Mouse (Mus musculus): ENCODE measurements at regions not wholly inside any gene's neighbourhood (a gene's known extent, or its start where the extent isn't known, plus 50 kb on each side); places are given as distances from the start of the nearest gene placed in this dataset.

DNA sequence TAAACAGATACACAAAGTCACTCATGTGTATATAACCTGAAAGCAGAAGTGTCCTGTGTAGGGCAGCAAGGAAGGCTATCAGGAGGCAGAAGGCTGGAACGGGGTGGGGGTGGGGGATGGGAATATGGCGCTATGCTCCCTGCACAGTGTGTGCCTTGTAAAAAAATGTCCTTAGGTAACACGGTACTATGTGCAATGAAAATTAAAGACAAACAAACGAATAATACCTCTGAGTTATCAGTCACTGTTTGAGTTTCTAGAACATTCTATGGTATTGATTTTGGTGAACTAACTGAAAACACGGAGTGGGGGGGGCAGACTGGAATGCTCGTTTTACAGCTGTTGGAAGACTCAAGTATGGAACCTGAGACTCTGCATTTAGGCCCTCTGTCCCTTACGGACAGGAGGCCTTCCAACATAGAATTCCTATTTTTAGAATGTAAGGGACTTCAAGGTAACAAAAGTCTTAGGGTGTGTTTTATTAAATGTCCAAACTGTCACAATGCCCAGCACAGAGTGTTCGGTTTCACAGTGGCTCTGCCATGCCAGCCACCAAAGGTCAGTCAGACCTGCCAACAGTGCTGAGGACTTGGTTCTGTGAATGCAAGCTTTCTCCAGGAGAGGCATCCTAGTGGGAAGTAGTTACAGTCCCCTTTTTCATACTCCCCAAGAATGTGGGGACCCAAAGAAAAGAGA, 240.6 kb downstream of the Ano6 start:
- ATAC-seq (replicated peaks; ENCODE audit: poor library complexity, severe bottlenecking): no peak

DNA sequence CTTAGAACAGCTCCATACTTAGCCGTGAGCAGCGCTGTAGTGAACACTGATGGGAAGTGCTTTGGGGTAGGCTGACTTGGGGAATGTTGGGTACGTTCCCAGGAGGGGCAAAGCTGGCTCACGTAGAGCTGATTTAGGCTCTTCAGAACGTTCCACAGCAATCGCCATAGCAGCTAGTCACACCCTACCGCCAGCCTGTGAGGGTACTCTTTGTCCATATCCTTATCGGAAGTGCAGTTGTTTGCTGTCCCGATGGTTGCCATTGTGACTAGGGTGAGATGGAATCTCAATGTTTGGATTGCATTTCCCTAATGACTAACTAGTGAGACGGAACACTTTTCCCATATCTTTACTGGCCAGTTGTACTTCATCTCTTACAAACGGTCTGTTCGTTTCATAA, 244.6 kb downstream of the Ano6 start:
- ATAC-seq (replicated peaks; ENCODE audit: poor library complexity, severe bottlenecking): no peak

DNA sequence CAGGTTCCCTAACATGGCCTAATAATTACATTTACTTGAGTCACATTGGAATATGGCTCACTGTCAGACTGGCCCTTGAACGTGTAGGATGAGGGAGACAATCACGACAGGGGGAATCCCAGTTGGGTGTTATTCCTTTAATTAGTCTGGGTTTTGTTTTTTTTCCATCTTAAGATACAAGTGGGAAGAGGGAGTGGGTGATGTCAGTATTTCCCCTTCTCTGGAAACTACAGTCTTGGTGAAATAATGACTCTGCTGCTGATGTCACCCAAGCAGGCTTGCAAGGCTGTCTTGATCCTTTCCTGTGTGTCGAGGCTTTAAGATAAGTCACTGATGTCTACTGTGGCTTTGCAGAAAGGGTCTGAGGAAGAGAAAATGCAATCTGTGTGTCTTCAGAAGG, 241.8 kb upstream of the Arid2 start:
- no peak for ATAC-seq (replicated peaks; ENCODE audit: poor library complexity, severe bottlenecking)

DNA sequence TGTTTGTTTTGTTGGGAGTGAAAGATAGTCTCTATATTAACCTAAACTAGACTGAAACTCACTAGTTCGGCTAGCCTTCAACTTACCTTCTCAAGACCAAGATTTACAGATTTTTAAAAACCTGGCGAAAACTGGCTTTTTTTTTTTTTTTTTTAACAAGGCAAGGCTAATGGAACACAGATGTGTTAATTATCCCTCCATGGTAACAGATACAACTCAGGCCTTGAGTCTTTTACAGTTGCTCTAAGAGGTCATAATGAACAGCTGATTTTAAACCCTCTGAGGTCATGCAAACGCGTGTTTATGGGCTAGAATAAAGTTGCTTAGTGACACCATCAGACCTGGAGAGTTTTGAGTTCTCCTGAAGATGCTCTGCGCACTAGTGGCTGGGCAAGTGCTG, 240.7 kb upstream of the Arid2 start:
- ATAC-seq (replicated peaks; ENCODE audit: poor library complexity, severe bottlenecking): no peak

DNA sequence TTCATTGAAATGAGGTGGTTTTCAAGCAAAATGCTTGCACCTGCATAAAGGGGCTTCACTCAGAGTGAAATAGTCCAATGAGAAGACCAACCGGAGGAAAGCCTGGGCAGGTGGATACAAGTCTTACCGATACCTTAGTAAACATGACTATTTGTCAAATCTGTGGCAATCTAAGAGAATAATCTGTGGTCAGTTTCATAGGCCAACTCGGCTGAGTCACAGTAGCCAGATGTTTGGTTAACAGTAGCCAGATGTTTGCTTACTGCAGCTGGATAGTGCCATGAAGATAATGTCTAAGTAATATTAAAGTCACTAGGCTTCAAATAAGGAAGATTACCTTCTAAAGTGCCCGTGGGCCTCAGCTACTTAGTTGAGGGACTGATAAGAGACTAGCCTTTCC, 236.9 kb upstream of the Arid2 start:
- ATAC-seq (replicated peaks; ENCODE audit: poor library complexity, severe bottlenecking): no peak

DNA sequence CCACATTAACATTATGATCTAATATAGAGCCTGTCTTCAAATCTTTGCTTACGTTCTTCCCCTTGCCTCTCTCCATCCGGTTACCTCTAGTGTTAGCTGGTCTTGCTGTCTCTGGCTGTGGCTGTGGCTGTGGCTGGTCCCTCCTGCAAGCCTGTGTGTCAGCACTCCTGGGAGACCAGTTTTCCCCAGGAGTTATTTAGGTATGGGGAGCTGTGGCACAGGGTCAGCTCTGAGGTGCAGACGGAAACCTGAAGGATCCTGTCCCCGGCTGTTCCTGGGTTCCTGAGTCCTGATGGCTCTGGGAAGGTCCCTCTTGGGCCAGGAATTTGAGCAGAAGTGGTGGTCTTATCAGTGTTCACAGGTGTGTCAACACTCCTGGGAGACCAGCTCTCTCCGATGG, 234.7 kb upstream of the Arid2 start:
- ATAC-seq (replicated peaks; ENCODE audit: poor library complexity, severe bottlenecking): no peak

DNA sequence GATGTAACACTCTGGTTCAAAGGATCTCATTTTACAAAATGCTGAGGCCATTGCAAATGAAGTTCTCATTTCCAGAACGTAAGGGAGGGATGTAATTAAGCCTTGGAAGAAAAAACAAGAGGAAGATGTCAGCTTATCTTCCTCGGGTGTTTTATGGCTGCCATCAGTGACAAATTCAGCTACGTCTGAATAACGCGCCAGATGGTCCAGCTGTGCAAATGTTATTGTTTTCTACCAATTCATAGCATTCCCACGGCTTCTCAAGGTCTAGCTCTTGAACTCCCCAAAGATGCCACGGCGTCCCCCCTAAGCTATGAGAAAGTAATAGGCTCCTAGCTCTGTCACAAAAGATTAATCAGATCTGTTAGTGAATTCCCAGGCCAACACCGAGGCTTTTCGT, 232.0 kb upstream of the Arid2 start:
- no peak for ATAC-seq (replicated peaks; ENCODE audit: poor library complexity, severe bottlenecking)

DNA sequence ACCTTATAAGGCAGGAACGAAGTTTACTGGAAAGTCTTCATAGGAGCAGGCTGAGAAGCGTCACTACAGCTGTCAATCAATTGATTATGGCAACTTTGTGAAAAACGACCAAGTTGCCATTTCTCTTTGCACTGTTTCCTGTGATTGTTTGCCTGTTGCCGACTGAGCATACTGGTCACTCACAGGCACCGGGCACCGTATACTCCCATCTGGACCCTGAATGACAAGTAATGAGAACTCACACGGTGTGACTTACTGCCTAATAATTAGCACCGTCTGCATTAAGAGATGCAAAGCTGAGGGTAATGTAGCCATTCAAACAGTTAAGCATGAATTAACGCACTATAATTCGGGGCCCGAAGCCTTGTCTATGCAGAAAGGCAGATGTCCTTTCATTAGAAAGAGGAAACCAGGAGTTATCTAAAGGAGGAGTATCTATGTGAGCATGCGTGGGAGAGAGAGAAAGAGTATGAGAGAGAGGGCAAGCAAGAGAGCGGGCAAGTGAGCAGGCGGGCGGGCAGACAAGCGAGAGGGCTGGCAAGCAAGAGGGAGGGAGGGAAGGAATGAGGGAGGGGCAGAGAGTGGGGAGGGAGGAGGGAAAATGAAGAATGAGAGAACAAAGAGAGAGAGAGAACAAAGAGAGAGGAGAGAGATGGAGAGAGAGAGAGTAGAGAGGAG, 231.4 kb upstream of the Arid2 start:
- no peak for ATAC-seq (replicated peaks; ENCODE audit: poor library complexity, severe bottlenecking)

DNA sequence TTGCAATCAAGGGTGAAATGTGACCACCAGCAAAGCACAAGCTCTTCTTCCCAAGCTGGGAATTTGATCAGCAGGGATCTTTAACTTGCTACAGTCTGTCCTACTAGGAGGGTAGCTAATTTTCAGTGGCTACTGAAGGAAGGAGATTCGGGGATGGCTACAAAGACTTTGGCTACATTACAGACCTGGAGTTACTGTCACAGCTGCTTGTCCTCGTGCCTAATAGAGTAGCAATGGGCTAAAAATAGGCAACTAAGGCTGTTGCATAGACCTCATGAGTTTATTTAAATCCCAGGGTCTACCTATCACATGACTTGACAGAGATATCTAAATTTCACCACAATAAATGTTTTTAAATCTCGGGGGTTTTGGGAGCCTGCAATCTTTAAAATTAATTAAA, 227.7 kb upstream of the Arid2 start:
- no peak for ATAC-seq (replicated peaks; ENCODE audit: poor library complexity, severe bottlenecking)

DNA sequence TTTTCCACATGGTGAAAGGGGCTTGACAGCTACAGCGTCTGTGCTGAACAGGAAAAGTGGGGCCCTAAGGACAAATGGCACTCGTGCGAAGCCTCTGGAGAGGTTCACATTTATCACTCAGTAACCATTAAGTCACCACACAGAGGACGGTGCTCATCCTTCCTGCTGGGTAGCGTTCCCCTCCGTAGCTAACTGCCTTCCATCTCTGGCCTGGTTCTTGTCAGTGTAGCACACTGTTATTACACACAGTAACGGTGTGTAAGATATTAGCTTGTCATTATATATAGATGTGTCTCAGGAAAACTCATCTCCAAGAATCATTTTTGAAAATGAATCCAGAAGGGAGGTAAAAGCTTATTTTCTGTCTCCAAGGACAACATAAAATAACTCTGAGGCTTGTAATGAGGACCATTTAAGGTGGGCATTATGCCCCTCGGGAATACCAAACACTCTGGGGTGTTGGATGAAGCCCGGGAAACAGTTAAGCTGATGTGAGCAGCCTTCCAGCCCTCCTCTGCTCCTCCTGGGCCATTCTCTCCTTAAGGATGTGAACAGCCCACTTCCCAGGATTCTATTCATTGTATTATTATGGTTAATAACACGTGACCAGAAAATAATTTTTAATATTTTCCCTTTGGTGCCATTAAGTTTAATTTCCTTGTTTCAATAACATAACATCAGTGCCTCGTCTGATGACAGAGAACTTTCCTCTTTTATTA, 222.7 kb upstream of the Arid2 start:
- ATAC-seq (replicated peaks; ENCODE audit: poor library complexity, severe bottlenecking): no peak

DNA sequence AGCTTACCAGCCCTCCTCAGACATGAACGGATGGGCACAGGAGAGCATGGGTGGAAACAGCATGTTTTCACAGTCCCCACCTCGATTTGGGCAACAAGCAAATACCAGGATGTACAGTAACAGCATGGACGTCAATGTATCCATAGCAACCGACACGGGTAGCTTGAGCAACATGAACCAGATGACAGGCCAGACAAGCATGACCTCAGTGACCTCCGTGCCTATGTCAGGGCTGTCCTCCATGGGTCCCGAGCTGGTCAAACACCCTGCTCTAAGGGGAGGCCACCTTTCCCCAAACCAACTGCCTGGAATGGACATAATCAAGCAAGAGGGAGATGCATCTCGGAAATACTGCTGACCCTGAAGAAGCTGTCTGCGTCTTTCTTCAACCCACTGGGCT, 211.7 kb upstream of the Arid2 start:
- no peak for ATAC-seq (replicated peaks; ENCODE audit: poor library complexity, severe bottlenecking)

DNA sequence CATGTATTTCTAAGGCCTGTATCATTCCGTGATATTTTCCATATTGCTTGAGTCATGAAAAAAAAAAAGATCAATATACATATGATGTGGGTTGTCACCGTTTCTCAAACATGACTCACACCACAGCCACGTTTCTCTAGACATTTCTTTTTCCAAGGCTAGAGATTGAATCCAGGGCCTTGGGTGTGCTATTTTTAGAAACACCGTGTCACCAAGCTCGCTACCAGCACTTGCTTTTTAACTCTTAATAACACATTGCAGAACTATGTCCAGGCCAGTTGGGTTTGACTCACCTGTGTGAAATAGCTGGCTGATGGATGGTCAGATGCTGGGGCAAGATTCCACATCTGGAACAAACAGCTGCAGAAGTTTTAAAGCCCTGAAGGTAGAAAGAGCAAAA, 209.6 kb upstream of the Arid2 start:
- ATAC-seq (replicated peaks; ENCODE audit: poor library complexity, severe bottlenecking): no peak

DNA sequence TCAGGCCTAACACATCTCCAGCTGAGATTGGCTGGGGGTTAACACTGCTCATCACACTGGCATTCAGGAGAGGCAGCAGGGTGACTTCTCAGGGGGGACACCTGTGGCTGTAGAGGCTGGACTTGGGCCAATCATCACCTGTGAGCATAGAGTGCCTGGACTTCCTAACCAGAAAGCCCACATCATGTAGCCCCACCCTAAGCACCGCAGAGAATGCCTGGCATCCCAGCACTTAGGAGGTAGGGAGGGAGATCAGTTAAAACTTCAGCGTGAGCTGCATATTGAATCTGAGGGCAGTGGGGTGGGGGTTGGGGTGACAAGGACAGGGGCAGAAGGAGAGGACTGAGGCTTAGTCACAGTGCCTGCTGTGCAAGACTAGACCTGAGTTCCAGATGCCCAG, 208.7 kb upstream of the Arid2 start:
- no peak for ATAC-seq (replicated peaks; ENCODE audit: poor library complexity, severe bottlenecking)

DNA sequence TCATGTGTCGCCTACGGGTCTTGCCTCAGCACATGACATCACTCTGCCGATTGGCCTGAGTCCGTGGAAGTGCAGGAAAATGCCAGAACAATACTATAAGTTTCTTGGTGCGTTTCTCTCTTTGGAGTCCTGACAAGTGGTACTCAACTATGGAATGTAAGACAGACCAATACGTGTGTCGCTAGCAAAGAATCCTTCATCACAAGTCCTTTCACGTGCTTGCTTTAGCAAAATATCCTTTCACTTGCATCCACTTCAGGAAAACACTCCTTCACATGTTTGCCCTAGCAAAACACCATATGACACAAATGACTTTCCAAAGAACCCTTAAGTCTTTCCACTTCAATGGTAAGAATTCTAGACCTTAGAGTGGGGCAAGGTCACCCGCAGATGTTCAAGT, 197.6 kb upstream of the Arid2 start:
- no peak for ATAC-seq (replicated peaks; ENCODE audit: poor library complexity, severe bottlenecking)

DNA sequence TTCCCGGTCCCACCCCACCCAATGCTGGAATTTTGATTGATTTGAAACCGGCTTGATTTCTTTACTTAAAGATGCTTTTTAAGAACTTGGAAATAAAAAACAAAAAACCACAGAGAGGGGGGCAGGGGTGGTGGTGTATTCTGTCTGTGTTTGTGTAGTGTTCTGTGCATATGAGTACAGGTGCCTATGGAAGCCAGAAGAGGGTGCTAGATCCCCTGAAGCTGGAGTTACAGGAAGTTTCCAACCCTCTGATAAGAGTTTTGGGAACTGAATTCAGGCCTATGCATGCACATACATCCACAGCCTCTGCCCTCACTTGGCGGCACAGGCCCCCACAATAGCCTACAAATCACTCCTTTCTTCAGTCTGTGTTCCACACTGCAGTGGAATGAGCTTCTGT, 190.9 kb upstream of the Arid2 start:
- 0 out of 2 replicates have a peak, but pooled peaks have one; percentile 5 for ATAC-seq (replicated peaks; ENCODE audit: poor library complexity, severe bottlenecking)

DNA sequence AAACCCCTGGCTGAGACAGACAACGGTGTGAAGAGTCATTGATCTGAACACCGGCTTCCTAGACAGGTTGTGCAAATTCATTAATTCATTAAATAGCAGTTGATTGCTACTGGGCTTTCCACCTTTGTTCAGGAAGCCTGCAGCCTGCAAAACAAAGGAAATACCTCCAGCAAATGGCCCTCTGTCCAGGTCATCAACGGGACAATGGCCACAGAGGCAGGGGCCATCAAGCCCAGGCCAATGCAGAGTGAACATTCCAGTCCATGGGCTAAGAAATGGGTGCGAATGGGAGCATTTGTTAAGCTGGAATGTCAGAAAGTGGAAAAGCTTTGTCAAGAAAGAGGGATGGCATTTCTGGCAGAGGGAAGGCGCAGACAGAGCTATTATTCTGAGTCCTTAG, 188.5 kb upstream of the Arid2 start:
- no peak for ATAC-seq (replicated peaks; ENCODE audit: poor library complexity, severe bottlenecking)

DNA sequence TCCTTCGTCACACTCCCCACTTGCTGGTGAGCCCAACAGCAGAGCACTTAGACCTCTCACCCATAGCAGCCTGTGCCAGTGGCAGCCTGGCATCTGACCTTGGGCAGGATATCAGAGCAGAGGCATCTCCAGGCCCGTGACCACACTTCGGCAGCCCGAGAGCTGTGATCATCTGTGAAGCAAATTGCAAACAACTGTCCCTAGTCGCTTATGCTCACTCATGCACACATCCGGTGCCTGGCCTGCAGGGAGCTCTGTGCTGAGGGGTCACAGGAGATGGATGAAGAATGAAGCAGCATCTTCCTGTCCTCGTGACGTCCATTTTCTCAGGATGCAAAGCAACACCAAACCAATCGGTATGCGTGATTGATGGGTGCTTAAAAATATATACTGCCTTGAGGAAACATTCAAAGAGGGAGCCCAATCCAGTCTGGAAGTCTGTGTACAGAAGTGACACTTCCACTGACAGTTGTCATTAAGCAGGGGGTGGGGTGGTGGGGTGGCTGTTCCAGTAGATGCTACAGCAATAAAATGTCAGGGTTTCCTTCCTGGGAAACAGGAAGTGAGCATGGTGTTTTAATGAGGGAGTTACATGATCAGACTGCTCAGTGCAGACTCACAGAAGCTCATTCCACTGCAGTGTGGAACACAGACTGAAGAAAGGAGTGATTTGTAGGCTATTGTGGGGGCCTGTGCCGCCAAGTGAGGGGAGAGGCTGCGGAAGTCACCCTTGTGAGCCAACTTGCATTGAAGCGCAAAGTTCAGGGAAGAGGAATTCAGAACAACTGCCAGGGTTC, 187.3 kb upstream of the Arid2 start:
- ATAC-seq (replicated peaks; ENCODE audit: poor library complexity, severe bottlenecking): peak; percentile 37; the same call in 1 of the 2 replicates

DNA sequence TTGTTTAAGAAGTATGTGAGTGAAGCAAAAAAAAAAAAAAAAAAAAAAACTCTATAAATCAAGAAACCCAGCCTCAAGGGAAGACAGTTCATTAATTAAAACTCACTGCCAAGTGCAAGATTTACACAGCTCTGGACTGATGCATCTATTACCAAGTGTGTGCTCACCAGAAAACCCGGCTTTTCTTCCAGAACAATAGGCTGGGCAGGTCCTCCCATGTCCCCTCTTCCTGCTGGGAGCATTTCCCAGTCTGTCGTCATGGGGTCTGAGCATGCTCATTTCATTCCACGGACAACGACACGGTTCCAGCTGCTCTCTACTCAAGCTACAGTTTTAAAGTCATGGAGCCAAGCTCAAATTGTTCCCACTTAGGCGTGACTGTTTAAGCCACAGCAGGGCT, 183.6 kb upstream of the Arid2 start:
- ATAC-seq (replicated peaks; ENCODE audit: poor library complexity, severe bottlenecking): no peak

DNA sequence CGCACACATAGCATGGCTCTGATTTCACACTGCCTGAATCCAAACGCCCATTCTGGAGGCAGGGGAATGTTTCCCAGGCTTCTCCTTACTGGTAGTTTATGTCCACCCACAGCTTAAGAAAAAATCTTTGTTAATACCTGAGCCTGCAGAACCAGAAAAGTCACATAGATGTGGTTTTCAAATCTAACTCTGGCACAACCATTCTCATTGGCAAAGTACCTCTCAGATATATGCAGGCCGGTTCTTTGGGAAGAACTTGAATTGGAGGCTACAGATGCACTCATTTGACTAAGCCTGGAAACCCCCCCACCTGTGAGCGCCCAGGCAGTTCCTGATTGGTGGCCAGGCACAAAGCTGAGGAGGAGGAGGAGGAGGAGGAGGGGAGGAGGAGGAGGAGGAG, 179.8 kb upstream of the Arid2 start:
- ATAC-seq (replicated peaks; ENCODE audit: poor library complexity, severe bottlenecking): no peak

DNA sequence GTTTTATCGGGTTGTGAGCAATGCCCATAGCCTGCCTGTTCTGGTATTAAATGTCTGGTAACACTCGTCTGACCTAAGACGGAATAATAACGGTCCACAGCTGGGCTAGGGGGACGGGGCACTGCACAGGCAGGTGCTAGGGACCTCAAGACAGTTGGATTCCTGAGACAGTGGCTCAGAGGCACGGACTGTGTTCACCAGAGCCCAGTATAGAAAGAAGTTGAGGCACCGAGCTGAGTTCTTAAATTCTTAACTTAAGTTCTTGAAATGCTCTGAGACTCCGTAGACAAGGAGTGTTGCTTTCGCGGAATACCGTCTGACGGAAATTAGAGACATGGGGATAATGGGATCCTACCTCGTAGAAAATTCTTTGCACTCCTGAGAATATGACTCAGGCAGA, 174.2 kb upstream of the Arid2 start:
- no peak for ATAC-seq (replicated peaks; ENCODE audit: poor library complexity, severe bottlenecking)

DNA sequence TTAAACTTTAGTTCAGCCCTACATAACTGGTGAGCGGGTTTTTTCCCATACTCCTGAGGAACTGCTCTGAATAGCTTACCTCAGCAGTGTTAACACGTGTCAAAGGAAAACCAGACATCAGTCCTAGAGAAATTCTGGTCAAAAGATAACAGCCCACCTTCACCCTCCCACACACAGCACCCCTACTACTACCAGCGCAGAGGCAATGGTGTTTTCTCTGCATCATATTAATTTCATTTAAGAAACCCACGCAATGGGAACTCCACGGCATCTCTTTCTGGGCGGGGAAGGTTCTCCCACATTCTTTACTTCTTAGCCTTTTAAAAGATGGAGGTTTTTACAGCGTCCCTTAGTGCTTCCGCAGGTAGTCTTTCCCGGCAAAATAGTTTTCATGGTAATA, 172.7 kb upstream of the Arid2 start:
- no peak for ATAC-seq (replicated peaks; ENCODE audit: poor library complexity, severe bottlenecking)

Data from granulocyte monocyte progenitor cell, adult 5-6 weeks (primary cell).